Mouse (Mus musculus) lung, adult 2 months (tissue): Measurements from ENCODE around the gene Ncor2.

Source experiments
- CTCF ChIP-seq: fragments of 200-500 bp; IDR thresholded peaks from 2 replicates; pipeline ENCODE4 v1.5.1; 2011; ENCODE audit warnings: mild to moderate bottlenecking, low read length, control low read depth; ENCODE audit not compliant: insufficient read depth
- POLR2A ChIP-seq: fragments of 200-500 bp; IDR thresholded peaks from 2 replicates; pipeline ENCODE4 v1.6.1; 2011; ENCODE audit warnings: low read depth, mild to moderate bottlenecking, control low read depth, low read length, borderline replicate concordance; ENCODE audit errors: extremely low read depth

DNA sequence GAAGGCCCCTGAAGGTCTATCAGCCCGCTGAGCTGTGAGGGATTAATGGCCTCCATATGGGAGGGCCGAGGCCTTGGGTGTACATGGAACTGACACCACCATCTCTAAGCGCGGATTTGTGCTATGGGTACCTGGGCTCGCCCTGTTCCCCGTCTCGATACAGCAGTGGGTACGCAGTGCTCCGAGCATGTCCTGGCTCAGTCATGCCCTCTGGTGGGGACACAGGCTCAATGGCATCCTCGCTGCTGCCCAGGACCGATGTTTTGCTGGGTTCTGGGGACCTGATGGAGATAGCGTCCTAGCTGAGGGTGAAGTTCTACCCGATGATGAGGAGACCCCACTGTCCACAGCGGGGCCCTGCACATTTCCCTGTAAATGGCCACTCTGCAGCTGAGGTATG, 155.0 kb downstream of the Ncor2 start:
- peak; percentile 61 for TF ChIP-seq CTCF
- TF ChIP-seq POLR2A, result no peak
